ENCODE assay signal across 8 mouse cellular contexts in the genomic region with DNA sequence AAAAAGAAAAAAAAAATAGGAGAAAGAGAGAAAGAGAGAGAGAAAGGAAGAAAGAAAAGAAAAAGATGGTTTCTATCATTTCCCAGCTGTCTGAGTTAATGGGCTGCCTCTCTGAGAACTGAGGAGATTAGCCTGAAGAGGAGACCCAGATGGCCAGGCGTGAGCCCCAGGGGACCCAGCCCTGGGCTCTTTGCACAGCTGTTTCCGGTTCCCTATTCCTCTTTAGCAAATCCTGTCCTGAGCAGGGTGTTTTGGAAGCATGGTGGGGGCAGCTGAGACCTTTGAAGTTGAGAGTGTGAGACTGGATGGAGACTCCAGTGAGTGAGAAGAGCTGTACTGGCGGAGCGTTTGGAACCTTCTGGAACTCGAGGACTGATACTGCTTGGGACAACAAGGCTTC.
DNase-seq lines count a peak whose midpoint lies in the region; ATAC-seq lines count a peak whose summit lies in the region.

No protein-coding gene starts in this region.

- H3K27ac ChIP-seq in midbrain, embryonic 10.5 days (replicated peaks): 0 out of 2 replicates have a peak overlapping the region, but pooled peaks have one; percentile 25
- H3K27ac ChIP-seq in midbrain, embryonic 14.5 days (replicated peaks; ENCODE audit: low read depth, low read length): no peak overlapping the region
- H3K27ac ChIP-seq in intestine, embryonic 16.5 days (ENCODE audit: low read length): peak overlapping the region; percentile 62

- no peak for ATAC-seq in midbrain, embryonic 14.5 days (ENCODE audit: low FRiP score, low TSS enrichment)
- peak; percentile 58 for ATAC-seq in intestine, embryonic 16.5 days
- no peak for ATAC-seq in erythroid progenitor cell, adult 5-6 weeks (replicated peaks; ENCODE audit: low FRiP score, poor library complexity, severe bottlenecking)

- H3K4me3 ChIP-seq in midbrain, embryonic 10.5 days: no peak overlapping the region
- H3K4me3 ChIP-seq in midbrain, embryonic 14.5 days (replicated peaks; ENCODE audit: low read depth, low read length): no peak overlapping the region
- no peak overlapping the region for H3K4me3 ChIP-seq in intestine, embryonic 16.5 days (ENCODE audit: low read length)

- peaks cover under 1% of the 10 kb centered on the region for H3K4me1 ChIP-seq in midbrain, embryonic 10.5 days
- no peaks in the 10 kb centered on the region for H3K4me1 ChIP-seq in midbrain, embryonic 14.5 days (ENCODE audit: control insufficient read depth, insufficient read depth, low read length)
- peaks cover 10% of the 10 kb centered on the region for H3K4me1 ChIP-seq in intestine, embryonic 16.5 days (ENCODE audit: control insufficient read depth, insufficient read depth, low read length)

- WGBS in midbrain, embryonic 10.5 days: 83% methylated on average over 5 of the region's 5 CpGs
- 73% methylated on average over 5 of the region's 5 CpGs for WGBS in midbrain, embryonic 14.5 days
- 56% methylated on average over 5 of the region's 5 CpGs for WGBS in intestine, embryonic 16.5 days

- no peaks in the 10 kb centered on the region for H3K27me3 ChIP-seq in midbrain, embryonic 10.5 days (ENCODE audit: low read depth, poor library complexity, severe bottlenecking)
- no peaks in the 10 kb centered on the region for H3K27me3 ChIP-seq in midbrain, embryonic 14.5 days (ENCODE audit: control insufficient read depth, insufficient read depth, low read length)
- H3K27me3 ChIP-seq in intestine, embryonic 16.5 days (replicated peaks; ENCODE audit: control insufficient read depth, insufficient read depth, low read length): no peaks in the 10 kb centered on the region

- H3K9me3 ChIP-seq in midbrain, embryonic 10.5 days (replicated peaks): 0 out of 2 replicates have a peak, but pooled peaks cover 5% of the 10 kb centered on the region
- H3K9me3 ChIP-seq in midbrain, embryonic 14.5 days (ENCODE audit: control insufficient read depth, low read length): no peaks in the 10 kb centered on the region
- no peaks in the 10 kb centered on the region for H3K9me3 ChIP-seq in intestine, embryonic 16.5 days (ENCODE audit: control insufficient read depth, low read length)

- no peak overlapping the region for H3K4me2 ChIP-seq in midbrain, embryonic 14.5 days (ENCODE audit: low read length)
- H3K4me2 ChIP-seq in intestine, embryonic 16.5 days (ENCODE audit: low read depth, low read length): no peak overlapping the region

- H3K36me3 ChIP-seq in midbrain, embryonic 10.5 days: no peaks in the 10 kb centered on the region
- H3K36me3 ChIP-seq in midbrain, embryonic 14.5 days (ENCODE audit: control insufficient read depth, insufficient read depth, low read length): no peaks in the 10 kb centered on the region
- no peaks in the 10 kb centered on the region for H3K36me3 ChIP-seq in intestine, embryonic 16.5 days (ENCODE audit: control insufficient read depth, insufficient read depth, low read length)

- DNase-seq in midbrain, embryonic 10.5 days (ENCODE audit: low spot score): no peak
- DNase-seq in midbrain, embryonic 14.5 days: no peak
- DNase-seq in lung, postnatal 14 days: peak; percentile 39
- no peak for DNase-seq in adrenal gland, postnatal 36 days
- DNase-seq in testis, postnatal 14 days (ENCODE audit: low spot score): no peak
- no peak for DNase-seq in thymus, postnatal 0 days (ENCODE audit: low spot score)

- no peak overlapping the region for H3K9ac ChIP-seq in midbrain, embryonic 14.5 days (replicated peaks; ENCODE audit: low read length)
- H3K9ac ChIP-seq in intestine, embryonic 16.5 days (ENCODE audit: low read depth, low read length): no peak overlapping the region
